Comparison of ENCODE assay signal across 10 mouse cellular contexts in genomic region chr5:134316721-134317120, GRCm38 (mm10). TPM values are rescaled to one million over a fixed set of nuclear protein-coding genes. Genes with fewer than 3 reads are reported as not detected.
A peak's percentile ranks its signal among the peaks of the same experiment; 100 is the strongest.
DNase-seq lines count a peak whose midpoint lies in the region; ATAC-seq lines count a peak whose summit lies in the region.
"Had no signal": no experiment of that assay in that cellular context is flagged by ENCODE, and none has a peak within 500 bp of the region (broad histone marks: within the 10 kb centered on the region; RNA-seq: fewer than 3 reads in every experiment).

No protein-coding gene starts in this region.

- no peaks in the 10 kb centered on the region for H3K27me3 ChIP-seq in heart, embryonic 16.5 days (ENCODE audit: control insufficient read depth, insufficient read depth, low read length)
- H3K27me3 ChIP-seq in hindbrain, embryonic 14.5 days (ENCODE audit: control insufficient read depth, insufficient read depth, low read length) = no peaks in the 10 kb centered on the region
- no peaks in the 10 kb centered on the region for H3K27me3 ChIP-seq in limb, embryonic 12.5 days
- H3K27me3 ChIP-seq: neural tube, embryonic 12.5 days had no signal

- no peak for DNase-seq in heart, postnatal 36 days
- peak; percentile 76 to 77 for DNase-seq in adrenal gland, postnatal 36 days
- peak; percentile 39 for DNase-seq in hindbrain, embryonic 14.5 days (ENCODE audit: low spot score)
- DNase-seq in urinary bladder, postnatal 10 days (ENCODE audit: low spot score) = no peak
- DNase-seq in gastrocnemius, adult 18-20 months (ENCODE audit: low spot score) = no peak
- DNase-seq in embryo, embryonic 9.5 days (ENCODE audit: extremely low spot score) = no peak
- DNase-seq: cerebellum, adult 9-11 months had no signal

- WGBS in heart, embryonic 16.5 days = 46% methylated on average over 7 of the region's 7 CpGs
- 60% methylated on average over 7 of the region's 7 CpGs for WGBS in hindbrain, embryonic 14.5 days
- WGBS in limb, embryonic 12.5 days = 78% methylated on average over 7 of the region's 7 CpGs

- no peak overlapping the region for H3K4me3 ChIP-seq in heart, embryonic 16.5 days (ENCODE audit: low read length)
- no peak overlapping the region for H3K4me3 ChIP-seq in hindbrain, embryonic 14.5 days (replicated peaks; ENCODE audit: low read length)
- no peak overlapping the region for H3K4me3 ChIP-seq in limb, embryonic 12.5 days (replicated peaks)

- no peaks in the 10 kb centered on the region for H3K36me3 ChIP-seq in heart, embryonic 16.5 days (ENCODE audit: control insufficient read depth, insufficient read depth)
- no peaks in the 10 kb centered on the region for H3K36me3 ChIP-seq in hindbrain, embryonic 14.5 days (replicated peaks; ENCODE audit: control insufficient read depth, insufficient read depth)
- H3K36me3 ChIP-seq in limb, embryonic 12.5 days = 0 out of 2 replicates have a peak, but pooled peaks cover under 1% of the 10 kb centered on the region
- H3K36me3 ChIP-seq: neural tube, embryonic 12.5 days had no signal

- H3K4me1 ChIP-seq in heart, embryonic 16.5 days (ENCODE audit: control insufficient read depth, insufficient read depth, low read length) = peaks cover 21% of the 10 kb centered on the region
- H3K4me1 ChIP-seq in hindbrain, embryonic 14.5 days (replicated peaks; ENCODE audit: control insufficient read depth, insufficient read depth, low read length) = peaks cover 24% of the 10 kb centered on the region
- peaks cover 26% of the 10 kb centered on the region for H3K4me1 ChIP-seq in limb, embryonic 12.5 days (replicated peaks)

- H3K9ac ChIP-seq in heart, embryonic 16.5 days (ENCODE audit: low read length) = no peak overlapping the region
- H3K9ac ChIP-seq in hindbrain, embryonic 14.5 days = no peak overlapping the region
- H3K9ac ChIP-seq in limb, embryonic 12.5 days (replicated peaks) = no peak overlapping the region

- peak overlapping the region; percentile 97 for H3K27ac ChIP-seq in heart, embryonic 16.5 days (ENCODE audit: low read length)
- H3K27ac ChIP-seq in hindbrain, embryonic 14.5 days = peak overlapping the region; percentile 100
- H3K27ac ChIP-seq in limb, embryonic 12.5 days = peak overlapping the region; percentile 100

- no peaks in the 10 kb centered on the region for H3K9me3 ChIP-seq in heart, embryonic 16.5 days (replicated peaks; ENCODE audit: control insufficient read depth, low read length)
- no peaks in the 10 kb centered on the region for H3K9me3 ChIP-seq in hindbrain, embryonic 14.5 days (ENCODE audit: control insufficient read depth, low read length)
- H3K9me3 ChIP-seq in limb, embryonic 12.5 days = no peaks in the 10 kb centered on the region
- H3K9me3 ChIP-seq: neural tube, embryonic 12.5 days had no signal

- ATAC-seq in heart, embryonic 16.5 days (replicated peaks; ENCODE audit: extremely low read depth, insufficient read depth, low FRiP score) = no peak
- ATAC-seq in hindbrain, embryonic 14.5 days (ENCODE audit: low FRiP score) = no peak
- no peak for ATAC-seq in limb, embryonic 12.5 days (ENCODE audit: insufficient number of reproducible peaks, insufficient read depth, low FRiP score, low TSS enrichment, low read depth)

- intact Hi-C loops in heart, postnatal 36 days (cut with DNase I) = loop anchor here (10.0 kb wide), 1 partner anchor 132 kb away; the partner anchor contains the start of gene Gtf2ird2

- H3K4me2 ChIP-seq in heart, embryonic 16.5 days (ENCODE audit: low read depth, low read length) = no peak overlapping the region
- H3K4me2 ChIP-seq in hindbrain, embryonic 14.5 days (replicated peaks) = peak overlapping the region; percentile 60; the same call in 1 of the 2 replicates
- H3K4me2 ChIP-seq in limb, embryonic 12.5 days = peak overlapping the region; percentile 67; the same call in 1 of the 2 replicates

RNA-seq across cellular contexts. Expression of gene Gtf2i, which starts 2.2 kb away (rescaled TPM):
- polyA plus RNA-seq in heart, embryonic 16.5 days (2015; fragmentation: Nextera tagmentation; extraction: Ambion mirVana) = 116 and 132 TPM in 2 replicates
- total RNA-seq in heart, postnatal 36 days (2021) = 100 to 1,000 TPM; 201 to 208 TPM
- 100 to 1,000 TPM; 230 to 239 TPM for total RNA-seq in adrenal gland, postnatal 36 days (2021)
- polyA plus RNA-seq in hindbrain, embryonic 14.5 days (2014; fragmentation: Nextera tagmentation; extraction: Ambion mirVana) = 126 TPM in 2 replicates
- polyA plus RNA-seq in limb, embryonic 12.5 days (2016; fragmentation: Nextera tagmentation; extraction: Ambion mirVana) = 235 and 236 TPM in 2 replicates
- total RNA-seq in gastrocnemius, adult 18-20 months (2021) = 100 to 1,000 TPM; 102 to 112 TPM

Comparison
In these comparisons a context has a peak if more than half of its experiments do, and no peak if none do; other contexts are left out.
1. DNase-seq: peak in adrenal gland, postnatal 36 days (2 of 2) and hindbrain, embryonic 14.5 days (single experiment); none in heart, postnatal 36 days (0 of 2), urinary bladder, postnatal 10 days (single experiment), gastrocnemius, adult 18-20 months (single experiment) and embryo, embryonic 9.5 days (single experiment).
2. Peak in every context shown above with its lines, with median percentiles within 50 percentile points of each other: H3K27ac ChIP-seq.